In genomic region chr1:171195046-171195822, GRCm38 (mm10) we compare ENCODE assay signal across 8 mouse cellular contexts. TPM values are rescaled to one million over a fixed set of nuclear protein-coding genes. Genes with fewer than 3 reads are reported as not detected.
DNase-seq lines count a peak whose midpoint lies in the region; ATAC-seq and TF ChIP-seq lines count a peak whose summit lies in the region.

No protein-coding gene starts in this region.

- TF ChIP-seq POLR2A in ES-Bruce4 (IDR thresholded peaks at IDR 0.05; ENCODE audit: insufficient read depth, low read length) = no peak

- H3K9ac ChIP-seq in ES-Bruce4 (ENCODE audit: low read depth, poor library complexity, severe bottlenecking) = peak overlapping the region; percentile 29; the same call in 1 of the 2 replicates

- no peaks in the 10 kb centered on the region for H3K4me1 ChIP-seq in ES-Bruce4 (ENCODE audit: control insufficient read depth, insufficient read depth, low read length)
- H3K4me1 ChIP-seq in hindbrain, embryonic 10.5 days (replicated peaks) = peaks cover 43% of the 10 kb centered on the region

- peak overlapping the region; percentile 84 for H3K27ac ChIP-seq in gastrocnemius, adult 2 months
- no peak overlapping the region for H3K27ac ChIP-seq in ES-Bruce4 (ENCODE audit: insufficient read depth, low read length)
- peak overlapping the region; percentile 66; the same call in 1 of the 2 replicates for H3K27ac ChIP-seq in hindbrain, embryonic 10.5 days

- no peaks in the 10 kb centered on the region for H3K36me3 ChIP-seq in ES-Bruce4 (ENCODE audit: control insufficient read depth, insufficient read depth, low read length, poor library complexity, severe bottlenecking)
- H3K36me3 ChIP-seq in hindbrain, embryonic 10.5 days = no peaks in the 10 kb centered on the region

- no peak for TF ChIP-seq EP300 in ES-Bruce4 (IDR thresholded peaks at IDR 0.05; ENCODE audit: insufficient read depth, low read depth, low read length)

- ATAC-seq in megakaryocyte-erythroid progenitor cell, adult 5-6 weeks (replicated peaks; ENCODE audit: low FRiP score, low TSS enrichment, poor library complexity, severe bottlenecking) = peak; percentile 39; the same call in 1 of the 2 replicates

- TF ChIP-seq CTCF in gastrocnemius, adult 2 months (IDR thresholded peaks at IDR 0.05) = no peak
- no peak for TF ChIP-seq CTCF in ES-Bruce4 (IDR thresholded peaks at IDR 0.05; ENCODE audit: low read depth, low read length)

- no peaks in the 10 kb centered on the region for H3K9me3 ChIP-seq in ES-Bruce4 (replicated peaks; ENCODE audit: control insufficient read depth, insufficient read depth, low read length, poor library complexity, severe bottlenecking)
- no peaks in the 10 kb centered on the region for H3K9me3 ChIP-seq in hindbrain, embryonic 10.5 days

- 5% methylated on average over 20 of the region's 20 CpGs for WGBS in hindbrain, embryonic 10.5 days

- H3K4me3 ChIP-seq in gastrocnemius, adult 2 months = peak overlapping the region; percentile 90
- peak overlapping the region; percentile 75 for H3K4me3 ChIP-seq in ES-Bruce4 (ENCODE audit: low read depth, low read length)
- H3K4me3 ChIP-seq in hindbrain, embryonic 10.5 days = peak overlapping the region; percentile 67

- no peak for DNase-seq in gastrocnemius, adult 2 months
- DNase-seq in gastrocnemius, adult 18-20 months (ENCODE audit: low spot score) = no peak
- peak; percentile 29 for DNase-seq in hindbrain, embryonic 10.5 days (ENCODE audit: low spot score)
- DNase-seq in urinary bladder, postnatal 25 days (ENCODE audit: low spot score) = no peak
- no peak for DNase-seq in left cerebral cortex, postnatal 14 days (ENCODE audit: low spot score in 2 of 2)
- no peak for DNase-seq in ovary, postnatal 36 days (ENCODE audit: low spot score)

- H3K27me3 ChIP-seq in ES-Bruce4 (ENCODE audit: control insufficient read depth, insufficient read depth, low read length, poor library complexity, severe bottlenecking) = no peaks in the 10 kb centered on the region; the same call in 1 of the 2 replicates
- H3K27me3 ChIP-seq in hindbrain, embryonic 10.5 days (ENCODE audit: insufficient read depth, poor library complexity, severe bottlenecking) = peaks cover 93% of the 10 kb centered on the region

- intact Hi-C loops in gastrocnemius, adult 2 months (cut with DNase I) = no loop called here
- intact Hi-C loops in left cerebral cortex, postnatal 14 days (cut with DNase I) = no loop called here

RNA-seq across cellular contexts. Expression of gene Pcp4l1, which starts 0.8 kb away (rescaled TPM):
- total RNA-seq in gastrocnemius, adult 2 months (2021) = 10 to 100 TPM; 58.3 to 75.0 TPM
- 100 to 1,000 TPM in 1 of 2 experiments, 10 to 100 TPM in 1; 36.1 to 133 TPM for total RNA-seq in gastrocnemius, adult 18-20 months (2021)
- polyA plus RNA-seq in ES-Bruce4 (2011; ENCODE audit: insufficient read depth, insufficient read length, low read depth, missing spikeins) = 0.37 and 0.70 TPM in 2 replicates
- polyA plus RNA-seq in hindbrain, embryonic 10.5 days (2016; fragmentation: Nextera tagmentation; extraction: Ambion mirVana) = 19.9 and 32.8 TPM in 2 replicates
- 0.69 and 3.6 TPM in 2 replicates for total RNA-seq in megakaryocyte-erythroid progenitor cell, adult 5-6 weeks (2014; fragmentation: Nextera tagmentation)
- total RNA-seq in megakaryocyte-erythroid progenitor cell, adult 5-6 weeks (2017) = 1.1 TPM in 1 of 2 replicates, not detected in the other
- total RNA-seq in left cerebral cortex, postnatal 14 days (2021) = 10 to 100 TPM; 47.4 to 67.2 TPM

RNA-seq across cellular contexts. Expression of gene Nr1i3, which starts 18.5 kb away (rescaled TPM):
- not detected for total RNA-seq in gastrocnemius, adult 2 months (2021)
- total RNA-seq in gastrocnemius, adult 18-20 months (2021) = not detected
- polyA plus RNA-seq in ES-Bruce4 (2011; ENCODE audit: insufficient read depth, insufficient read length, low read depth, missing spikeins) = not detected in 2 replicates
- 0.21 and 0.27 TPM in 2 replicates for polyA plus RNA-seq in hindbrain, embryonic 10.5 days (2016; fragmentation: Nextera tagmentation; extraction: Ambion mirVana)
- 0.07 TPM in 1 of 2 replicates, not detected in the other for total RNA-seq in megakaryocyte-erythroid progenitor cell, adult 5-6 weeks (2014; fragmentation: Nextera tagmentation)
- total RNA-seq in megakaryocyte-erythroid progenitor cell, adult 5-6 weeks (2017) = 0.38 TPM in 1 of 2 replicates, not detected in the other
- not detected for total RNA-seq in left cerebral cortex, postnatal 14 days (2021)

RNA-seq across cellular contexts. Expression of gene Tomm40l, which starts 27.1 kb away (rescaled TPM):
- 10 to 100 TPM; 43.2 to 56.3 TPM for total RNA-seq in gastrocnemius, adult 2 months (2021)
- 10 to 100 TPM; 47.6 to 51.7 TPM for total RNA-seq in gastrocnemius, adult 18-20 months (2021)
- polyA plus RNA-seq in ES-Bruce4 (2011; ENCODE audit: insufficient read depth, insufficient read length, low read depth, missing spikeins) = 18.3 and 25.1 TPM in 2 replicates
- polyA plus RNA-seq in hindbrain, embryonic 10.5 days (2016; fragmentation: Nextera tagmentation; extraction: Ambion mirVana) = 33.1 and 36.2 TPM in 2 replicates
- total RNA-seq in megakaryocyte-erythroid progenitor cell, adult 5-6 weeks (2014; fragmentation: Nextera tagmentation) = 22.3 and 46.9 TPM in 2 replicates
- total RNA-seq in megakaryocyte-erythroid progenitor cell, adult 5-6 weeks (2017) = 25.0 and 33.7 TPM in 2 replicates
- 10 to 100 TPM; 69.6 to 72.1 TPM for total RNA-seq in left cerebral cortex, postnatal 14 days (2021)

RNA-seq across cellular contexts. Expression of gene Apoa2, which starts 29.6 kb away (rescaled TPM):
- total RNA-seq in gastrocnemius, adult 2 months (2021) = under 1 TPM in 1 of 2 experiments, not detected in 1; 0.59 TPM
- total RNA-seq in gastrocnemius, adult 18-20 months (2021) = 1 to 10 TPM in 1 of 2 experiments, not detected in 1; 7.5 TPM
- 18.0 and 19.1 TPM in 2 replicates for polyA plus RNA-seq in ES-Bruce4 (2011; ENCODE audit: insufficient read depth, insufficient read length, low read depth, missing spikeins)
- polyA plus RNA-seq in hindbrain, embryonic 10.5 days (2016; fragmentation: Nextera tagmentation; extraction: Ambion mirVana) = 3.4 and 4.7 TPM in 2 replicates
- total RNA-seq in megakaryocyte-erythroid progenitor cell, adult 5-6 weeks (2014; fragmentation: Nextera tagmentation) = 3.8 TPM in 1 of 2 replicates, not detected in the other
- not detected in 2 replicates for total RNA-seq in megakaryocyte-erythroid progenitor cell, adult 5-6 weeks (2017)
- 1 to 10 TPM; 1.6 to 4.9 TPM for total RNA-seq in left cerebral cortex, postnatal 14 days (2021)

RNA-seq across cellular contexts. Expression of gene Fcer1g, which starts 38.9 kb away (rescaled TPM):
- total RNA-seq in gastrocnemius, adult 2 months (2021) = 1 to 10 TPM; 2.5 to 6.1 TPM
- total RNA-seq in gastrocnemius, adult 18-20 months (2021) = 1 to 10 TPM; 2.2 to 4.9 TPM
- 0.91 TPM in 1 of 2 replicates, not detected in the other for polyA plus RNA-seq in ES-Bruce4 (2011; ENCODE audit: insufficient read depth, insufficient read length, low read depth, missing spikeins)
- polyA plus RNA-seq in hindbrain, embryonic 10.5 days (2016; fragmentation: Nextera tagmentation; extraction: Ambion mirVana) = 16.3 and 22.8 TPM in 2 replicates
- 3.7 and 9.1 TPM in 2 replicates for total RNA-seq in megakaryocyte-erythroid progenitor cell, adult 5-6 weeks (2014; fragmentation: Nextera tagmentation)
- 11.9 and 14.3 TPM in 2 replicates for total RNA-seq in megakaryocyte-erythroid progenitor cell, adult 5-6 weeks (2017)
- 10 to 100 TPM; 11.1 to 16.0 TPM for total RNA-seq in left cerebral cortex, postnatal 14 days (2021)

Comparison
In these comparisons a context has a peak if more than half of its experiments do, and no peak if none do; other contexts are left out.
1. RNA of gene Pcp4l1, which starts 0.8 kb away (total RNA-seq): 36.1 to 133 TPM in gastrocnemius, adult 18-20 months, 58.3 to 75.0 TPM in gastrocnemius, adult 2 months and 47.4 to 67.2 TPM in left cerebral cortex, postnatal 14 days; 0.69 to 3.6 TPM in megakaryocyte-erythroid progenitor cell, adult 5-6 weeks; every median in the first group is over 4 times any median in the second.
2. Peak in every context shown above with its lines, with median percentiles within 50 percentile points of each other: H3K4me3 ChIP-seq.